Mouse (Mus musculus) stomach, postnatal 0 days (tissue): Measurements from ENCODE around the gene 2200002D01Rik.

Experiments used
- CTCF ChIP-seq: IDR thresholded peaks from 2 replicates; pipeline ENCODE4 v1.5.1; 2016; ENCODE audit warnings: antibody characterized with exemption, low read depth, mild to moderate bottlenecking, moderate library complexity
- EP300 ChIP-seq: optimal IDR thresholded peaks from 2 replicates; pipeline ENCODE3; 2016; ENCODE audit warnings: antibody characterized with exemption

DNA sequence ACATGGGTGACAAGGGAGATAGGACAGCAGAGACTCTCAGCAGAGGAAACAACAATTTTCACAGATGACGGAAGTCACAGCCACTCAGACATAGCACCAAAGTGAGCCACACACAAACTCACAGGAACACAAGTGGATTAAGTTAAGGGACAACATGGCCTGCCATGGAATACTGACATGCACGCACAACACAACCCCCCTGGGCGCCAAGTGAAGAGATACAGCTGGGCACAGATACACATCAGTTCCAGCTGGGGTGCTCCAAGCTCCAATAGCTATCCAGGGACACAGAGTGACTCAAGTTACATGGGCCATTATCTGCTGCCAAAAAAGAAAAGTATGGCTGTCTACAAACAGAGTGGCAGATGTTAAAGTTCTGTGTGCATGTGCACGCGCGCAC is 41.6 kb upstream of the 2200002D01Rik start:
- TF ChIP-seq EP300, result no peak
- no peak for TF ChIP-seq CTCF
